Mouse (Mus musculus) MEL-GATA-1-ER (cell line): ENCODE measurements around the gene Gm37240.
A peak's percentile ranks its signal among the peaks of the same experiment; 100 is the strongest.
"Not testable (repeated sequence)": the region's sequence is repeated elsewhere in the genome, so short reads cannot be mapped to it uniquely, and the experiment has no call there.

Experiments used
- DNase-seq: peaks from one replicate; pipeline ENCODE4 v3.0.0-alpha.2; 2012; ENCODE audit warnings: low read depth; ENCODE audit errors: extremely low read depth

Gm37240 gene

GRCm38 (mm10) chr3:85583194-85583593, 304.1 kb downstream of the Gm37240 start:
- no peak for DNase-seq

GRCm38 (mm10) chr3:85582726-85583125, 304.6 kb downstream of the Gm37240 start:
- no peak for DNase-seq

GRCm38 (mm10) chr3:85573864-85574830, 313.2 kb downstream of the Gm37240 start, which contains the start of gene Gatb:
Gene Gatb, plus strand, starts transcription at chr3:85574119.
- peak; percentile 100 for DNase-seq

DNA sequence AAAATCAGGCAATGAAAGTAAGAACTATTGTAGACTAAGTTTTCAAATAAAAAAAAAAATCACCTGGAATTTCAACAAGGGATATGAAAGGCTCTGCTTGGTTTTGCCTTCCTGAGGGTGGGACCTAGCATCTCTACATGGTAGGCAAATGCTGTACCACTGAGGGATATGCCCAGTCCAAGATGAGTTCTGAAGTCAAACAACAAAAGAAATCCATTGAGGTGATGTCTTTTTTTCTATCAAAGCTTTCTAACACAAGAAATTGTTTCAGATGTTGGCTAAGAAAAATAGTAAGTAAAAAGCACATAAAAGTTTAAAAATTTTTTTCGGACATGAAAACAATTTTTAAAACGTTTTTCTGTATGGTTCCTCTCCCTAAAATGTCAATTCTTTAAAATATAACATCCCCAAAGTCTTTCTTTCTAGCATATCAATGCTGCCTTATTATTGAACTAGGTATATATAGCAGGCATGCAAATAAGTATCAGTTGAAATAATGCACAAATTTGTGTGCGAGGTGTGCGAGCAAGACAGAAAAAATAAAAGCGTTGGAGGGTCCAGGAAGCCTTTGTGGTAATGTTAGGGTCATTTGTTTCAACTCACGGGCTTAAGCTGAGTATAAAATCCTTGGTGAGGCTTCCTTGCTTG, 314.0 kb downstream of the Gm37240 start:
- DNase-seq, result no peak

GRCm38 (mm10) chr3:85572502-85572901, 314.8 kb downstream of the Gm37240 start:
- not testable (repeated sequence) for DNase-seq

DNA sequence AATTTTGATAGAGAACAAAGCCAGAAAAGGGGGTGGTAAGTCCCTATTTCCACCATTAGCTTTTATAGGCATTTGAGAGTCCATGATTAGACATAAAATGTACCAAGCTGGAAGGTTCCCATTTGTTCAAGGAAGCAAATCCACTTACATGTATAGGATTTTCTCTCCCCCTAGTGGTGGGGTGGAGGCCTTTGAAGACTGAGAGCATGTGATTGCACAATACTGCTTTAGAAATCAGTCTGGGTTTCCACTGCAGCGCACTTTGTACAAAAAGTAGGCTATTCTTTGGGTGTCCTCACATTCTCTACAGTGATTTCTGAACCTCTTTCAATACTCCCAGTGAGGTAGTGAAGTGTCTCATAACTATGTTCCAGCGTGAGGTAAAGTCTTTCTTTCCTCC, 316.0 kb downstream of the Gm37240 start:
- peak; percentile 74 for DNase-seq

DNA sequence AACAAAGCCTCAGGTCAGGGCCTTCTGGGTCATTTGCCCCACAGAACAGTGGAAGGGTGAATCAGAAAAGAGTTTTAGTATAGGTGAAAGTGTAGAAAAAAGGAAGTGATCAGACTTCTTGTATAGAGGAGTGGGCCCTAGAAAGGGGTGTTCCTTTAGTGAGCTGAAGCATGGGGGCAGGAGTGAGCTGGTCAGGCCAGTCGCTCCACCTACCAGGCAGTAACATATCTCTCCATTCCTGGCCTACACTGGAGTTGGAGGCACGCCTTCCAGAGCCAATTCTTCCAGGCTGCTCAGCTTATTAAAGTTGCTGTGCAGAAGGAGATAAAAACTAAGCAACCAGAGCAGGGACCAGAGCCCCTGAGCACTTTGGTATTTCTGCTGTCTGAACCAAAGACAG, 322.7 kb downstream of the Gm37240 start:
- DNase-seq, result no peak

- no peak for DNase-seq
These were observed 333.5 kb downstream of the Gm37240 start for GRCm38 (mm10) chr3:85553731-85554277.

- no peak for DNase-seq
These were observed 336.0 kb downstream of the Gm37240 start for GRCm38 (mm10) chr3:85551352-85551751.

DNA sequence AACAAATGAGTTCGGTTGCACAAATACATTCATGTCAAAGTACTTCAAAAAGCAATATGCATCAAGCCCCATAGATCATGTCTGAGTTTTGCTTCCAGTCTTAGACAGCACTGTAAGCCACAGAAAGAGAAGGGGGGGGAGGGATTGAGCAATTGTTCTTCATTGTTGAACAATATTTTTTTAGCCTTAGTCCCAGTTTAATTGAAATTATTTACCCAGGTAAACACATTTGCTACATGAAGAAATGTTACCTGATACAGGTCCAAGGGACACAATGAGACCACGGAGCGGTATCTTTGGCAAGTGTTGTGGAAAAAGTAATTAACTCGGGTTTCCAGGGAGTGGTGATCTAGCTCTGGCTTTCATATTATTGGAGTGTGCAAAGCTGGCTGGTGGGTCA, 337.0 kb downstream of the Gm37240 start:
- no peak for DNase-seq

DNA sequence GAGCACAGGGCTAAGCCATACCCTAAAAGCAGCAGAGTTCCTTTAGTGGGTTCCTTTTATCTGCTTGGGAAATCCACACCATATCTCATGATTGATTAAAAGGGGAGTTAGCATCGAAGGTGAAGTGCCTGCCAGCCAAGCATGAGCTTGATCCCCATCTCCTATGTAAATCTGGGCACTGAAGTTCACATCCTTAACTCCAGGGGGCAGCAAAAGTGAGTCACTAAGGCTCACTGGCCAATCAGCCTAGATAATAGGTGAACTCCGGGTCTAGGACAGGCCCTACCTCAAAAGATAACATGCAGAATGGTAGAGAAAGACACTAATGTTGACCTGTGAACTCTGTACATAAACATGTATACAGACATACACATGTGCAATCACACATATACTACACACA, 343.7 kb downstream of the Gm37240 start:
- peak; percentile 18 for DNase-seq

GRCm38 (mm10) chr3:85542765-85543164, 344.6 kb downstream of the Gm37240 start:
- DNase-seq, result peak; percentile 71

GRCm38 (mm10) chr3:85535621-85536520, 351.4 kb downstream of the Gm37240 start:
- no peak for DNase-seq

GRCm38 (mm10) chr3:85535042-85535441, 352.3 kb downstream of the Gm37240 start:
- DNase-seq, result no peak

DNA sequence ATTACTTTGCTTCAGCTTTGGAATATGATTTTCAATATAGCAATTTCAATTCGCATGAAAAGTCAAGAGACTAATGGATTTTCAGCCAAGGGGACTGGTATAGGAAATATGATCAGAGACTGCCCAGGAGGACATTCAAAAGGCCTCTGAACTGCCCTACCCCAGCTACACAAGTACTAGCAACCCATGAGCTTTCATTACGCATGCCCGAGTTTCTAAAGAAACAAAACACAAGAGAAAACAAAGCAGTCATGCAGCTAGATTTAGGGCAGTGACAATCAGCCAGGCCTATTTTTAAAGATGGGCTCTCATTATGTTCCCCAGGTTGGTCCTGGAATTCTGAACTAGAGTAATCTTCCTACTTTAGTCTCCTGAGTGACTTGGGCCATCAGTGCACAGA, 354.9 kb downstream of the Gm37240 start:
- no peak for DNase-seq

- DNase-seq, result no peak
These were observed 356.6 kb downstream of the Gm37240 start for GRCm38 (mm10) chr3:85530601-85531161.

DNA sequence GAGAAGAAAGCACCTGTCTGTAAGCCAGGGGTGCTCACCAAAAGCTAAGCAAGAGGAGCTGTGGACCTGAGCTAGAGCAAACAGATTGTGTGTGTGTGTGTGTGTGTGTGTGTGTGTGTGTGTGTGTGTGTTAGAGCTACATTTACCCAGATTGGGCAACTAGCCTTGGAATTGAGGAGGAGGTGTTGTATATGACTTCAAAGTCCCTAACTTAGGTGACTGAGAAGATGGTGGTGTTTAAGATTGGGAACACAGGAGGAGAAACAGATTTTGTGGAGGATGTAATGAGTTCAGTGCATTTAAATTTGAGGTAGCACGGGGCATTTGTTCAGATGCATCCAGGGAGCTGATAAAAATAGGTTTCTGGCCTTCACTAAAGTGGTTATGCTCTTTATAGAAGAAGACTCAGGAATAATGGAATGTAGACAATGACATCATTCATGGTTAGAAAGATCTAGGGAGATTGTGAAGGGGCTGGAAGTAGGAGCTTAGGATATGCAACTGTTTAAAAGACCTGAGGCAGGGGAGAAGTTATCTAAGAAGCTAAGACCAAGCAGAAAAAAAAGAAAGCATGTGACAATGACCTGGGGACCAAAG, 365.9 kb downstream of the Gm37240 start:
- no peak for DNase-seq

GRCm38 (mm10) chr3:85518668-85519067, 368.6 kb downstream of the Gm37240 start:
- no peak for DNase-seq

GRCm38 (mm10) chr3:85518072-85518471, 369.2 kb downstream of the Gm37240 start:
- no peak for DNase-seq

DNA sequence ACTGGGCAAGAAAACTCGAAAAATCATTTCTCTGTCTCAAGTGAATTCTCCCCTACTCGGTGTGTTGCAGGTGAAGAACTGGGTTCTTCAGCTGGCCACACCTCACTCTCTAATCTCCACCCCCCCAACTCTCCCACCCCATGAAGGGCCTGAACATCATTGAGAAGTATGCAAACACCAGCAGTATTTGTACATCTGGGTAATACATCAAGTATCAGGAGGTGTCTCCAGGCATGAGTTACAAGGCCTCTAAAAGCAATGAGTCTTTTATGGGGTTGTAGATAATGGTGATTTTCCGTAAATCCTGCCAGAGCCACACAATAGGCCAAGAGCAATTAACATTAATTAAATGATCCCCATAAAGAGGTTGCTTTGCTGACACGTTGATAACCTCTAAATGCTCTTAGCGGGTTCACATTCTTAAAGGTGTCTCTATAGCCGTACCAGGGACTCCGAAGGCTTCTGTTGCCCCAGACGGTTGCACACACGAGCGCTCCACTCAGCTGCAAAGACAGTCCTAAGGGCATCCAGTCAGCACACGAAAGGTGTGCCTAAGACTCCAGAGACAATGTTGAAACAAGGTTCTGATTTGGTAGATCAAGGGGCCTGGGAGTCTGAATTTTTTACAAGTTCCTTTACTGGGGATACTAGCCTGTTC, 370.4 kb downstream of the Gm37240 start:
- no peak for DNase-seq
